Mouse (Mus musculus): Measurements from ENCODE around the gene Slc25a13.

Gene Slc25a13

GRCm38 (mm10) chr6:6113776-6114175 is 103.2 kb downstream of the Slc25a13 start:
- no peak for DNase-seq (ENCODE audit: low spot score in 2 of 2)

GRCm38 (mm10) chr6:6112767-6113528 is 104.0 kb downstream of the Slc25a13 start:
- peak; percentile 27 to 29 for DNase-seq (ENCODE audit: low spot score in 2 of 2)

- no peak for DNase-seq (ENCODE audit: low spot score in 2 of 2)
Measured at GRCm38 (mm10) chr6:6107419-6107966, 109.5 kb downstream of the Slc25a13 start.

GRCm38 (mm10) chr6:6105586-6105985 is 111.4 kb downstream of the Slc25a13 start:
- DNase-seq (ENCODE audit: low spot score in 2 of 2), result no peak

- no peak for DNase-seq (ENCODE audit: low spot score in 2 of 2)
Measured at GRCm38 (mm10) chr6:6103469-6103868, 113.5 kb downstream of the Slc25a13 start.

GRCm38 (mm10) chr6:6101605-6102004 is 115.4 kb downstream of the Slc25a13 start:
- DNase-seq (ENCODE audit: low spot score in 2 of 2), result no peak

GRCm38 (mm10) chr6:6100892-6101480 is 116.0 kb downstream of the Slc25a13 start:
- no peak for DNase-seq (ENCODE audit: low spot score in 2 of 2)

GRCm38 (mm10) chr6:6093978-6094377 is 123.0 kb downstream of the Slc25a13 start:
- DNase-seq (ENCODE audit: low spot score in 2 of 2), result no peak

- no peak for DNase-seq (ENCODE audit: low spot score in 2 of 2)
Measured at GRCm38 (mm10) chr6:6093522-6093921, 123.5 kb downstream of the Slc25a13 start.

GRCm38 (mm10) chr6:6092497-6092896 is 124.5 kb downstream of the Slc25a13 start:
- DNase-seq (ENCODE audit: low spot score in 2 of 2), result no peak

GRCm38 (mm10) chr6:6091016-6091415 is 126.0 kb downstream of the Slc25a13 start:
- DNase-seq (ENCODE audit: low spot score in 2 of 2), result no peak

- peak; percentile 78 to 82 for DNase-seq (ENCODE audit: low spot score in 2 of 2)
Measured at GRCm38 (mm10) chr6:6088151-6088550, 128.8 kb downstream of the Slc25a13 start.

GRCm38 (mm10) chr6:6080484-6080883 is 136.5 kb downstream of the Slc25a13 start:
- DNase-seq (ENCODE audit: low spot score in 2 of 2), result no peak

GRCm38 (mm10) chr6:6077234-6077633 is 139.7 kb downstream of the Slc25a13 start:
- DNase-seq (ENCODE audit: low spot score in 2 of 2), result peak in 1 of 2 experiments; percentile 12

GRCm38 (mm10) chr6:6075940-6076447 is 141.0 kb downstream of the Slc25a13 start:
- DNase-seq (ENCODE audit: low spot score in 2 of 2), result no peak

GRCm38 (mm10) chr6:6071038-6071437 is 145.9 kb downstream of the Slc25a13 start:
- DNase-seq (ENCODE audit: low spot score in 2 of 2), result no peak

GRCm38 (mm10) chr6:6070015-6070414 is 147.0 kb downstream of the Slc25a13 start:
- DNase-seq (ENCODE audit: low spot score in 2 of 2), result no peak

- DNase-seq (ENCODE audit: low spot score in 2 of 2), result no peak
Measured at GRCm38 (mm10) chr6:6067201-6067600, 149.8 kb downstream of the Slc25a13 start.

- DNase-seq (ENCODE audit: low spot score in 2 of 2), result no peak
Measured at GRCm38 (mm10) chr6:6058548-6058947, 158.4 kb downstream of the Slc25a13 start.

GRCm38 (mm10) chr6:6053946-6054345 is 163.0 kb downstream of the Slc25a13 start:
- no peak for DNase-seq (ENCODE audit: low spot score in 2 of 2)

- DNase-seq (ENCODE audit: low spot score in 2 of 2), result no peak
Measured at GRCm38 (mm10) chr6:6052696-6053095, 164.3 kb downstream of the Slc25a13 start.

GRCm38 (mm10) chr6:6046729-6047424 is 170.1 kb downstream of the Slc25a13 start:
- DNase-seq (ENCODE audit: low spot score in 2 of 2), result no peak

All from right cerebral cortex, adult 2 months (tissue).